Mouse (Mus musculus) olfactory bulb, adult 2 months (tissue): Measurements from ENCODE around the gene Kcnc3.

Experiments used
- CTCF ChIP-seq: fragments of 200-500 bp; IDR thresholded peaks from 2 replicates; pipeline ENCODE4 v1.5.1; 2012; ENCODE audit warnings: low read depth, mild to moderate bottlenecking, low read length, moderate library complexity; ENCODE audit not compliant: insufficient read depth
- POLR2A ChIP-seq: fragments of 200-500 bp; IDR thresholded peaks from 2 replicates; pipeline ENCODE4 v1.6.1; 2012; ENCODE audit warnings: mild to moderate bottlenecking, low read depth, low read length, moderate library complexity; ENCODE audit not compliant: insufficient read depth

- TF ChIP-seq CTCF (peak; percentile 40), POLR2A (no peak)
Measured at GRCm38 (mm10) chr7:44560435-44561400, 29.7 kb upstream of the Kcnc3 start.
